Mouse (Mus musculus) ovary, adult 18-20 months (tissue): ENCODE results near the gene Gucy1b1.

Source experiments
- DNase-seq: peaks from one replicate; pipeline ENCODE4 v3.0.0; 2022; ENCODE audit warnings: low spot score, mixed read lengths

The Gucy1b1 gene

GRCm38 (mm10) chr3:82036262-82037044 lies 38.0 kb downstream of the Gucy1b1 start:
- no peak for DNase-seq

- DNase-seq: no peak
Measured at GRCm38 (mm10) chr3:82030008-82030748, 44.3 kb downstream of the Gucy1b1 start.

GRCm38 (mm10) chr3:82029229-82029628 lies 45.3 kb downstream of the Gucy1b1 start:
- no peak for DNase-seq

- DNase-seq: no peak
Measured at GRCm38 (mm10) chr3:82027286-82027685, 47.2 kb downstream of the Gucy1b1 start.

GRCm38 (mm10) chr3:82023065-82023464 lies 51.4 kb downstream of the Gucy1b1 start:
- no peak for DNase-seq

DNA sequence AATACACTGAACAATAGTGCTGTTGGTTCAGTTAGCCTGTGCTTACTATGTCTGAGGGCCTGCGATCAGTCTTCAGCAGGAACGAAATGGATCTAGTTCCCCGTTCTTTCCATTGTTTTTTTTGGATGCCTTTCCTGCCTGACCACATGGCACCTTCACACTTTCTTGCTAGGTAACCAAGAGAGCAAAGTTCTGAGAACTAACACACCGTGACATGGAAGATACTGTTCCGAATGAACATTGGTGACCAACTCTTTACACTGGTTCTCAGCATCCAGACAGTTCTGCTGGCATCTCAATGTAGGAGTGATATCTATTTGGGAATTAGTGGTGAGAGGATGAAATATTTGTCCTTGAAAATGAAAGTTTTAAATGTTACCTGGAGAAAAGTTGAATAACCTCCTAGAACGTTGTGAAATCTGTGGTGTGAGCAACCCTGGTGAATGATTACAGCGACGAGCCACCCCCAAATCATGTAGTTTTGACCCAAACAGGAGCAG lies 52.0 kb downstream of the Gucy1b1 start:
- DNase-seq: no peak

GRCm38 (mm10) chr3:82014148-82014703 lies 60.3 kb downstream of the Gucy1b1 start:
- no peak for DNase-seq

GRCm38 (mm10) chr3:82007002-82007401 lies 67.5 kb downstream of the Gucy1b1 start:
- DNase-seq: no peak

DNA sequence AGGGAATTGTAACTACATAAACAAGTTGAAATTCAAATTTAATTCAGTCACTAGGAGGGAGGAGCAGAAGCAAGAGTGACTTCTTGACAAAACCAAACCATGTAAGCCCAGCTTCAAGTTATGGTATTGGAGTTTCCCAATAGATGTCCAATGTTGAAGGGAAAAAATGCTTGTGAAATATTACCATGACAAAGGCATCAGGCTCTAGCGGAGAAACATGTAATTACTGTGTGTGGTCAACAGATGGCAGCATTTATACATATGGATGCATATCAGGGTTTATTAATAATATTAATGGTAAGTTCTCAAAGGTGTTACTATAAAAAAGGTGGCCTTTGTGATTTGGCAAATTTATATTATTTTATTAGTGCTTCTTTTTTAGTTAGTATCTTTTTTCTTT lies 78.5 kb downstream of the Gucy1b1 start:
- no peak for DNase-seq

DNA sequence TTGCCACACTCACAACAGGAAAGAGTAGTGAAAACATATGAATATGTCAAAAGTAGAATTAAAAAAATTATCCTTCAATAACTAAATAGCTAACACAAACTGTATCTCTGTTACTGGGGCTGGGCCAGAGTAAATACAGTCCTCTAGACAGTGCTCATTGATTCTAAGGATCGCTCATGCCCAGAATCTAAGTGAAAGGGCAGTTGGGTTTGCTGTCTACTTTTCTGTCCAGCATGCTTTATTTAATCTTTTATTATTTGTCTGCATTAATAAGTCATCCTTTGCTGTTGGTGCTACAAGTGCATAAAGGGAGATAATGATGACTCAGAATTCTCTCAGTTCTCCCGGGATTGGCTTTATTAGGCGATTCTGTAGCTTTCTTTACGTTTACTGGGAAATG lies 79.1 kb downstream of the Gucy1b1 start:
- DNase-seq: no peak

DNA sequence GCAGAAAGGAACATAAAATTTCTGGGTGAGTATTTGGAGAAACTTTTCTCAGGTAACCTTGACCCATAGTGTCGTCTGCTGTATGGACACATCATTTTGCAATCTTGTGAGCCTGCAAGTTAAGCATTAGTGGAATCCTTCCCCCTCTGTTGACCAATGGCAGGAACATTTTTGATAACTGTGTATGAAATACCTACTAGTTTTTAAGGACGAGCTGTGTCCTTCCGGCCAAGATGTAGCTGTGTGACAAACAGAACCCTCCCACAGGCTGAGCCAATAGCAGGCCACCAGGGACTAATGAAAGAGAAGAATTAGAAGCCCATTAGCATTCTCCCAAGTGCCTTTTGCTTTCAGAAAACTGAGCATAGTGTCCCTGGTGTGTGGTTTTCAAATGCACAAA lies 84.0 kb downstream of the Gucy1b1 start:
- no peak for DNase-seq

DNA sequence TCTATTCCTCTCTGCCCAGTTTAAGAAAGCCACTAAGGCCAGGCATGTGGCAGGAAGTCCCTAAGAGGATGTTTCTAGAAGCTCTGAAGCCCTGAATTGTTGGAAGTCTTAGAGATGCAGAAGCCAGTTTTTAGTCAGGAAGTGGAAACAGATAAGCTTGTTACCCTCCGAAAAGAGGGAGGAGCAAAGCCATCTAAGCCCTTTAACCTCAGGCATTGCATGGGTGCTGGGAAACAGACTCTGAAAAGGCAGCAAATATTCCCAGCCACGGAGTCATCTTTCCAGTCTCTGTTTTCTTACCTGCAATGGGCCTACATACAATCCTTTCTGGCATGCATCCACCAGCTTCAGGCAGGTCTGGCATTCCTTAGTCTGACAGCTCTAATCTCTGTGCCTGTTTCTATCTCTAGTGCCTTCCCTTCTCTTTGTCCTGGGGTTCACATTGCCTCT lies 84.8 kb downstream of the Gucy1b1 start:
- DNase-seq: no peak

DNA sequence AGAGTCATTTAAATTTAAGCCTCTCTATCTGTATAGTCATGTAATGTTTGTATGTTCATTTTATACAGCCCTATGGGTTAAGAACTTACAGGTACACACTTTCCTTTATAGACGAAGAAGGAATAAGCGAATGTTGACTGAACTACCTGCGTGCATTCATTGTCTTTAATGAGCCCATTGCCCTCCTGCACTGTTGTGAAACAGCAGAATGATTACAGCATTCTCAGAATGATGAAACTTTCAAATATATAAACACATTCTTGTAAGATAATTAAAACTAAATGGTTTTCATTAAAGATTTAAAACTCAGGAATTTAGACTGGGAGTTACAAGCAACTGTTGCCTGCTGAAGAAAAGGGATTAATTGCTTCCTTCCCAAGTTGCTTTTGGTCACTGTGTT lies 86.9 kb downstream of the Gucy1b1 start:
- DNase-seq: no peak

GRCm38 (mm10) chr3:81986103-81986502 lies 88.4 kb downstream of the Gucy1b1 start:
- no peak for DNase-seq

DNA sequence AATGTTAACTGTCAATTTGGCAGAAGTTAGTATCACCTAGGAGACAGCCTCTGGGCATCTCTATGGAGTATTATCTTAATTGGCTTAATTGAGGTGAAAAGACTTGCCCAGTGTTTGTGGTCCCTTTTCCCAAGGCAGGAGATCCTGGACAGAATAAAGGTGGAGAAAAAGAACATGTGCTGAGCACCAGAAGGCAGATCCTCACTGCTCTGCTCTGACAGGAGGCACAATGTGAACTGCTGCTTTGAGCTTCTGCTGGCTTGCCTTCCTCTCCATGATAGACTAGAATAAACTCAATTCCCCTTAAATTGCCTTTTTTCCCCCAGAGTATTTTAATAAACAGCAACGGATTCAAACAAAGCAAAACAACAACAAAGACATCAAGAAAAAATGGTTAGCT lies 89.4 kb downstream of the Gucy1b1 start:
- DNase-seq: no peak

- DNase-seq: no peak
Measured at GRCm38 (mm10) chr3:81983120-81983895, 91.2 kb downstream of the Gucy1b1 start.
